Mouse (Mus musculus) splenic B cell, adult 2 months (primary cell): Measurements from ENCODE around the gene Dtd1.

Source experiments
- DNase-seq: peaks from one replicate; pipeline ENCODE4 v3.0.0-alpha.2; 2011; ENCODE audit warnings: low read depth, low spot score
- H3K27me3 ChIP-seq: 2 replicates; pipeline ENCODE4 v1.6.1; 2012; ENCODE audit warnings: mild to moderate bottlenecking, low read length, moderate library complexity, mixed read lengths; ENCODE audit not compliant: control insufficient read depth, poor library complexity, insufficient read depth, severe bottlenecking
- H3K36me3 ChIP-seq: 2 replicates; pipeline ENCODE4 v1.6.1; 2012; ENCODE audit warnings: mild to moderate bottlenecking, low read length, moderate library complexity, mixed read lengths; ENCODE audit not compliant: control insufficient read depth, poor library complexity, insufficient read depth, severe bottlenecking

The Dtd1 gene

GRCm38 (mm10) chr2:144633551-144633950 lies 33.9 kb downstream of the Dtd1 start:
- Histone ChIP-seq H3K36me3 (no peaks in the 10 kb centered on the region), H3K27me3 (no peaks in the 10 kb centered on the region)
- no peak for DNase-seq

- Histone ChIP-seq H3K36me3 (no peaks in the 10 kb centered on the region), H3K27me3 (no peaks in the 10 kb centered on the region)
- no peak for DNase-seq
Observed at GRCm38 (mm10) chr2:144634231-144634630, 34.5 kb downstream of the Dtd1 start.

GRCm38 (mm10) chr2:144634729-144635128 lies 35.0 kb downstream of the Dtd1 start:
- no peaks in the 10 kb centered on the region for H3K27me3 ChIP-seq
- H3K36me3 ChIP-seq, result no peaks in the 10 kb centered on the region
- DNase-seq, result no peak

- DNase-seq, result peak; percentile 63
- Histone ChIP-seq H3K27me3 (no peaks in the 10 kb centered on the region), H3K36me3 (no peaks in the 10 kb centered on the region)
Observed at GRCm38 (mm10) chr2:144635644-144636320, 36.1 kb downstream of the Dtd1 start.

GRCm38 (mm10) chr2:144637204-144637603 lies 37.5 kb downstream of the Dtd1 start:
- no peaks in the 10 kb centered on the region for H3K27me3 ChIP-seq

GRCm38 (mm10) chr2:144637671-144638395 lies 38.1 kb downstream of the Dtd1 start:
- no peaks in the 10 kb centered on the region for H3K36me3 ChIP-seq
- DNase-seq, result no peak
- no peaks in the 10 kb centered on the region for H3K27me3 ChIP-seq

More at GRCm38 (mm10) chr2:144637204-144637603, 37.5 kb downstream of the Dtd1 start:
- H3K36me3 ChIP-seq, result no peaks in the 10 kb centered on the region
- no peak for DNase-seq

GRCm38 (mm10) chr2:144638719-144639118 lies 39.0 kb downstream of the Dtd1 start:
- no peak for DNase-seq
- Histone ChIP-seq H3K27me3 (no peaks in the 10 kb centered on the region), H3K36me3 (no peaks in the 10 kb centered on the region)

GRCm38 (mm10) chr2:144640101-144640500 lies 40.4 kb downstream of the Dtd1 start:
- DNase-seq, result no peak
- Histone ChIP-seq H3K27me3 (no peaks in the 10 kb centered on the region), H3K36me3 (no peaks in the 10 kb centered on the region)

GRCm38 (mm10) chr2:144641991-144642390 lies 42.3 kb downstream of the Dtd1 start:
- no peaks in the 10 kb centered on the region for H3K36me3 ChIP-seq
- peak; percentile 11 for DNase-seq

GRCm38 (mm10) chr2:144646360-144646759 lies 46.7 kb downstream of the Dtd1 start:
- Histone ChIP-seq H3K27me3 (no peaks in the 10 kb centered on the region), H3K36me3 (no peaks in the 10 kb centered on the region)
- DNase-seq, result no peak

More at GRCm38 (mm10) chr2:144641991-144642390, 42.3 kb downstream of the Dtd1 start:
- no peaks in the 10 kb centered on the region for H3K27me3 ChIP-seq

- no peaks in the 10 kb centered on the region for H3K27me3 ChIP-seq
- no peak for DNase-seq
Observed at GRCm38 (mm10) chr2:144647151-144647550, 47.5 kb downstream of the Dtd1 start.

GRCm38 (mm10) chr2:144649960-144650359 lies 50.3 kb downstream of the Dtd1 start:
- Histone ChIP-seq H3K36me3 (no peaks in the 10 kb centered on the region), H3K27me3 (no peaks in the 10 kb centered on the region)
- no peak for DNase-seq

More at GRCm38 (mm10) chr2:144647151-144647550, 47.5 kb downstream of the Dtd1 start:
- H3K36me3 ChIP-seq, result no peaks in the 10 kb centered on the region

GRCm38 (mm10) chr2:144652841-144653240 lies 53.1 kb downstream of the Dtd1 start:
- Histone ChIP-seq H3K36me3 (no peaks in the 10 kb centered on the region), H3K27me3 (no peaks in the 10 kb centered on the region)
- no peak for DNase-seq

- Histone ChIP-seq H3K36me3 (no peaks in the 10 kb centered on the region), H3K27me3 (no peaks in the 10 kb centered on the region)
- no peak for DNase-seq
Observed at GRCm38 (mm10) chr2:144655307-144655706, 55.6 kb downstream of the Dtd1 start.

- Histone ChIP-seq H3K27me3 (no peaks in the 10 kb centered on the region), H3K36me3 (no peaks in the 10 kb centered on the region)
- no peak for DNase-seq
Observed at GRCm38 (mm10) chr2:144668507-144668906, 68.8 kb downstream of the Dtd1 start.
